Mouse (Mus musculus): ENCODE results near the gene Gmps. TPM values are rescaled to one million over a fixed set of nuclear protein-coding genes. Genes with fewer than 3 reads are reported as not detected.

Gmps gene
- total RNA-seq, 2 experiments from 2014 or later, result 39.1 to 40.8 TPM

DNA sequence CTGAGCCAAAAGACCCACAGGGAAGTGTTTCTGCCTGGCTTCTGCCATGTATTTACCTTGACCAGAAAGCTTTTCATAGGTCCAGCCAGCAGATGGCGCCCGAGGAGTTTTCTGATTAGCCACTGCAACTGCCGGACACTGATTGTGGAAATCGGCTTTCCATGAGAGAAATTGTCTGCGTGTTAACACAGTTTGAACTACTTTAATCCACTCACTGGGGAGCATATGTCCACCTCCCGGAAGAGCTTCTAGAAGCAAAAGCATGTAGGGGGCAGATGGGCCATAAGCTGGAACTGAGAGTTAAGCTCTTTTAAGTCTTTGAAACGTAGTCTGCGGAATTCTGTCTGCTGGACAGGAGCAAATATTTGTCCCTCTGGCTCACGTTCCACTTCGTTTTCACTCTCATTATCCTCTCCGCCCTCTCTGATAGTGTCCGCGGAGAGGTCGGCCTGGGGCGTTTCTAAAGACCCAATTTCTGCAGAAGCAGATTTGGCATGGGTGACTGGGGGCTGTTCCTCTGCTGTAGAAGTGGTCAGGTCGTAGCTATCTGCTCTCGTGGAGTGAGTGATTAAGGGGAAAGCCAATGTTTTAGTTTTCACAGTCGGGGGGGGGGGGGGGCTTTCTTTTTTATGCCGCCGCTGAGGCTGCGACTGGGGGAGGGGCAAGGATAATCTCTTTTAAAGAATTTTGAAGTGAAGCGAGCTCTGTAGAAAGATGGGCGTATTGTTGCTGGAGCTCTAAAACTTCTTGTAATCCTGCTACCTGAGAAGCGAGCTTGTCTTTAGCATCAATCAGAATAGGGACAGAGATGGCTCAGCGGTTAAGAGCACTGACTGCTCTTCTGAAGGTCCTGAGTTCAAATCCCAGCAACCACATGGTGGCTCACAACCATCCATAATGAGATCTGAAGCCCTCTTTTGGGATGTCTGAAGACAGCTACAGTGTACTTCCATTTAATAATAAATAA is 64.2 kb downstream of the Gmps start:
- intact Hi-C loops (cut with DNase I), result loop anchor here (2.0 to 5.0 kb wide), 3 partner anchors 187 to 751 kb away; no protein-coding TSS in a partner anchor
- peak; percentile 83 to 91 for DNase-seq (ENCODE audit: low spot score in 2 of 2)

Other genes starting within 250 kb of the Gmps start
- gene Plch1, start 76.6 kb upstream of the Gmps start, total RNA-seq (2021), result 1 to 10 TPM; 6.0 to 8.4 TPM
- gene E130311K13Rik, start 46.6 kb upstream of the Gmps start, total RNA-seq (2021), result 10 to 100 TPM; 11.3 to 11.9 TPM
- gene Slc33a1, start 11.3 kb upstream of the Gmps start, total RNA-seq (2021), result 10 to 100 TPM; 26.4 to 27.1 TPM
- gene Vmn2r1, start 105.4 kb downstream of the Gmps start, total RNA-seq (2021), result under 1 TPM; 0.34 to 0.44 TPM
- not detected for gene Vmn2r2, start 165.8 kb downstream of the Gmps start, total RNA-seq (2021)